Mouse (Mus musculus) lung, embryonic 14.5 days (tissue): ENCODE results near the gene Mfsd6. TPM values are rescaled to one million over a fixed set of nuclear protein-coding genes. Genes with fewer than 3 reads are reported as not detected.

Source experiments
- ATAC-seq: fragments of 200-750 bp; cut with Nextera tagmentation; 2 replicates; pipeline ENCODE4 v1.8.0; 2017; ENCODE audit warnings: mild to moderate bottlenecking, moderate TSS enrichment, moderate library complexity; ENCODE audit not compliant: insufficient read depth
- DNase-seq: peaks from one replicate; pipeline ENCODE4 v3.0.0-alpha.2; 2015
- H3K27ac ChIP-seq: fragments of 300-500 bp; sonication (generic); 2 replicates; pipeline ENCODE4 v1.5.1; 2014; ENCODE audit warnings: low read depth, mild to moderate bottlenecking, moderate library complexity
- H3K27me3 ChIP-seq: fragments of 300-500 bp; sonication (generic); 2 replicates; pipeline ENCODE4 v1.6.1; 2014; ENCODE audit warnings: low read length, control low read depth; ENCODE audit not compliant: insufficient read depth
- H3K36me3 ChIP-seq: fragments of 300-500 bp; sonication (generic); 2 replicates; pipeline ENCODE4 v1.6.1; 2014; ENCODE audit warnings: control low read depth; ENCODE audit not compliant: insufficient read depth
- H3K4me1 ChIP-seq: fragments of 300-500 bp; sonication (generic); 2 replicates; pipeline ENCODE4 v1.6.1; 2014; ENCODE audit warnings: antibody characterized with exemption, control low read depth; ENCODE audit not compliant: insufficient read depth
- H3K4me2 ChIP-seq: fragments of 300-500 bp; sonication (generic); 2 replicates; pipeline ENCODE4 v1.6.1; 2014; ENCODE audit warnings: mild to moderate bottlenecking
- H3K4me3 ChIP-seq: fragments of 300-500 bp; sonication (generic); 2 replicates; pipeline ENCODE4 v1.5.1; 2014; ENCODE audit warnings: low read depth, low read length
- H3K9ac ChIP-seq: fragments of 300-500 bp; sonication (generic); 2 replicates; pipeline ENCODE4 v1.6.1; 2014
- H3K9me3 ChIP-seq: fragments of 300-500 bp; sonication (generic); 2 replicates; pipeline ENCODE4 v1.6.1; 2016; ENCODE audit warnings: low read depth, low read length, control low read depth
- CTCF ChIP-seq: IDR thresholded peaks from 2 replicates; pipeline ENCODE4 v1.5.1; 2016; ENCODE audit warnings: antibody characterized with exemption, low read depth
- WGBS: fragments of 180-500 bp; shearing (Covaris S2); extraction: QIAGEN DNeasy Blood & Tissue Kit; methylation state at CpG from one replicate; pipeline ENCODE4 v1.1.7; 2014; 5-methylcytosine and 5-hydroxymethylcytosine counted together
- polyA plus RNA-seq: library from polyadenylated mRNA; unstranded; fragments of >200 nt; fragmentation: Nextera tagmentation; extraction: Ambion mirVana; gene quantifications from 2 replicates; pipeline ENCODE4 v1.2.1, GENCODE M21; 2014

Mfsd6 gene
- 3.1 and 3.9 TPM in 2 replicates for polyA plus RNA-seq

- ATAC-seq: peak; percentile 78
- peak; percentile 62 for DNase-seq
- Histone ChIP-seq H3K9ac (peak within 1 kb of the TSS; percentile 70), H3K4me3 (peak within 1 kb of the TSS; percentile 74), H3K9me3 (no peaks in the 10 kb centered on the region), H3K27ac (0 out of 2 replicates have a peak within 1 kb of the TSS, but pooled peaks have one; percentile 42), H3K4me2 (peak within 1 kb of the TSS; percentile 94), H3K36me3 (no peaks in the 10 kb centered on the region), H3K27me3 (0 out of 2 replicates have a peak, but pooled peaks cover 8% of the 10 kb centered on the region), H3K4me1 (no peaks in the 10 kb centered on the region)
- no peak for TF ChIP-seq CTCF
- 2% methylated on average over 52 of the region's 63 CpGs for WGBS
Observed at GRCm38 (mm10) chr1:52727056-52727900, at the start of gene Mfsd6. Gene Mfsd6, minus strand, starts transcription at chr1:52727462.

GRCm38 (mm10) chr1:52765176-52766111, 38.2 kb upstream of the Mfsd6 start:
- no peak overlapping the region for H3K4me2 ChIP-seq
- no peak overlapping the region for H3K4me3 ChIP-seq
- DNase-seq: peak; percentile 61
- no peak for ATAC-seq
- 55% methylated on average over 7 of the region's 7 CpGs for WGBS
- H3K4me1 ChIP-seq: no peaks in the 10 kb centered on the region
- H3K27me3 ChIP-seq: no peaks in the 10 kb centered on the region
- H3K9ac ChIP-seq: no peak overlapping the region
- TF ChIP-seq CTCF: no peak
- no peaks in the 10 kb centered on the region for H3K36me3 ChIP-seq
- H3K9me3 ChIP-seq: no peaks in the 10 kb centered on the region
- no peak overlapping the region for H3K27ac ChIP-seq

GRCm38 (mm10) chr1:52763894-52764809, 36.9 kb upstream of the Mfsd6 start:
- no peaks in the 10 kb centered on the region for H3K4me1 ChIP-seq
- TF ChIP-seq CTCF: no peak
- no peak overlapping the region for H3K27ac ChIP-seq
- WGBS: 51% methylated on average over 4 of the region's 4 CpGs
- no peak overlapping the region for H3K9ac ChIP-seq
- H3K36me3 ChIP-seq: no peaks in the 10 kb centered on the region
- H3K4me3 ChIP-seq: no peak overlapping the region
- H3K4me2 ChIP-seq: no peak overlapping the region
- no peak for DNase-seq
- no peak for ATAC-seq
- no peaks in the 10 kb centered on the region for H3K9me3 ChIP-seq
- H3K27me3 ChIP-seq: no peaks in the 10 kb centered on the region

GRCm38 (mm10) chr1:52758174-52758573, 30.9 kb upstream of the Mfsd6 start:
- H3K27me3 ChIP-seq: no peaks in the 10 kb centered on the region
- no peak for TF ChIP-seq CTCF
- DNase-seq (no peak), ATAC-seq (no peak)
- H3K27ac ChIP-seq: no peak overlapping the region
- H3K9me3 ChIP-seq: no peaks in the 10 kb centered on the region
- no peak overlapping the region for H3K4me2 ChIP-seq
- H3K9ac ChIP-seq: no peak overlapping the region
- H3K36me3 ChIP-seq: no peaks in the 10 kb centered on the region
- H3K4me3 ChIP-seq: no peak overlapping the region
- 81% methylated on average over 1 of the region's 1 CpGs for WGBS
- no peaks in the 10 kb centered on the region for H3K4me1 ChIP-seq

- Histone ChIP-seq H3K27me3 (no peaks in the 10 kb centered on the region), H3K4me1 (no peaks in the 10 kb centered on the region), H3K27ac (no peak overlapping the region), H3K9me3 (no peaks in the 10 kb centered on the region), H3K9ac (no peak overlapping the region), H3K4me2 (no peak overlapping the region), H3K4me3 (no peak overlapping the region), H3K36me3 (no peaks in the 10 kb centered on the region)
- ATAC-seq (no peak), DNase-seq (no peak)
- TF ChIP-seq CTCF: no peak
- 92% methylated on average over 1 of the region's 1 CpGs for WGBS
Observed at GRCm38 (mm10) chr1:52754331-52754730, 27.1 kb upstream of the Mfsd6 start.

- Histone ChIP-seq H3K27ac (no peak overlapping the region), H3K27me3 (no peaks in the 10 kb centered on the region), H3K4me1 (no peaks in the 10 kb centered on the region), H3K4me2 (no peak overlapping the region), H3K4me3 (no peak overlapping the region), H3K36me3 (no peaks in the 10 kb centered on the region), H3K9ac (no peak overlapping the region), H3K9me3 (no peaks in the 10 kb centered on the region)
- no peak for DNase-seq
- 83% methylated on average over 2 of the region's 2 CpGs for WGBS
- ATAC-seq: no peak
- TF ChIP-seq CTCF: no peak
Observed at GRCm38 (mm10) chr1:52753828-52754227, 26.6 kb upstream of the Mfsd6 start.
